1 mouse cellular context compared by ENCODE assay signal in the genomic region with DNA sequence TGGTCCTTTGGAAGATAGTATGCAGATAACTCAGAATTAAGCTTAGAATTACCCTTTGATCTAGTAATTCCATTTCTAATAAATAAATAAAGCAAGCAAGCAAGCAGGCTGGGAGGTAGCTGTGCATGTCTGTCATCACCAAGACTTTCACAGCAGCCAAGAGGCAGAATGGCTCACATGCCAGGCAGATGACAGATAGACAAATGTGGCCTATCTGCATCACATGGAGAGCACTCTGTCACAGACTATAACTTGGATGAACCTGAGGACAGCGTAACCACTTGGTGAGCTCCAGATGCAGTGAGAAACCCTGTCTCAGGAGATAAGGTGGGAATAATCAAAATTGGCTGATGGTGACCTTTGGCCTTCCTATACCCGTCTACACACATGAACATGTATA.
TF ChIP-seq lines count a peak whose summit lies in the region.

No protein-coding gene starts in this region.

TF ChIP-seq in MEL, 35 proteins besides CTCF, POLR2A, EP300 and RAD21:
- 0 out of 2 replicates have a peak, but pooled peaks have one; percentile 2 for TF ChIP-seq MAX (IDR thresholded peaks at IDR 0.05; ENCODE audit: low read length)
- peak; percentile 28; the same call in 1 of the 2 replicates for TF ChIP-seq GATA1 (IDR thresholded peaks at IDR 0.05; ENCODE audit: low read depth, low read length)
- no peak for TF ChIP-seq CHD1 (IDR thresholded peaks at IDR 0.05; ENCODE audit: low read depth, low read length)
TF ChIP-seq in MEL: peak in this region for 2.
